Mouse (Mus musculus) midbrain, embryonic 12.5 days (tissue): ENCODE measurements around the gene 9130019O22Rik. TPM values are rescaled to one million over a fixed set of nuclear protein-coding genes. Genes with fewer than 3 reads are reported as not detected.
"Not testable (repeated sequence)": the region's sequence is repeated elsewhere in the genome, so short reads cannot be mapped to it uniquely, and the experiment has no call there.

Source experiments
- ATAC-seq: fragments of 200-750 bp; cut with Nextera tagmentation; 2 replicates; pipeline ENCODE4 v1.8.0; 2017; ENCODE audit warnings: low read depth, moderate TSS enrichment, moderate library complexity; ENCODE audit not compliant: low FRiP score
- H3K27ac ChIP-seq: fragments of 300-500 bp; sonication (generic); replicated peaks from 2 replicates; pipeline ENCODE4 v1.5.1; 2016; ENCODE audit warnings: mild to moderate bottlenecking
- H3K27me3 ChIP-seq: fragments of 300-500 bp; sonication (generic); 2 replicates; pipeline ENCODE4 v1.6.1; 2016; ENCODE audit warnings: mild to moderate bottlenecking
- H3K36me3 ChIP-seq: fragments of 300-500 bp; sonication (generic); 2 replicates; pipeline ENCODE4 v1.6.1; 2016
- H3K4me1 ChIP-seq: fragments of 300-500 bp; sonication (generic); 2 replicates; pipeline ENCODE4 v1.6.1; 2016
- H3K4me2 ChIP-seq: fragments of 300-500 bp; sonication (generic); replicated peaks from 2 replicates; pipeline ENCODE4 v1.6.1; 2016; ENCODE audit warnings: mild to moderate bottlenecking, moderate library complexity
- H3K4me3 ChIP-seq: fragments of 300-500 bp; sonication (generic); 2 replicates; pipeline ENCODE4 v1.5.1; 2016; ENCODE audit warnings: mild to moderate bottlenecking
- H3K9ac ChIP-seq: fragments of 300-500 bp; sonication (generic); replicated peaks from 2 replicates; pipeline ENCODE4 v1.6.1; 2016; ENCODE audit warnings: mild to moderate bottlenecking, moderate library complexity
- H3K9me3 ChIP-seq: fragments of 300-500 bp; sonication (generic); 2 replicates; pipeline ENCODE4 v1.6.1; 2016; ENCODE audit warnings: mild to moderate bottlenecking
- WGBS: fragments of 180-500 bp; shearing (Covaris S2); methylation state at CpG from one replicate; pipeline ENCODE4 v1.1.7; 2016; 5-methylcytosine and 5-hydroxymethylcytosine counted together
- polyA plus RNA-seq: library from polyadenylated mRNA; unstranded; fragments of >200 nt; fragmentation: Nextera tagmentation; extraction: Ambion mirVana; gene quantifications from 2 replicates; pipeline ENCODE4 v1.2.1, GENCODE M21; 2016

The 9130019O22Rik gene
- polyA plus RNA-seq, 1 experiment from 2014 or later, result 7.2 TPM

- no peaks in the 10 kb centered on the region for H3K9me3 ChIP-seq
- WGBS, result 86% methylated on average over 2 of the region's 2 CpGs
- no peak overlapping the region for H3K27ac ChIP-seq
- H3K4me2 ChIP-seq, result no peak overlapping the region
- peaks cover 13% of the 10 kb centered on the region for H3K36me3 ChIP-seq
- 0 out of 2 replicates have a peak, but pooled peaks cover 3% of the 10 kb centered on the region for H3K4me1 ChIP-seq
- no peak overlapping the region for H3K4me3 ChIP-seq
- H3K27me3 ChIP-seq, result no peaks in the 10 kb centered on the region
- H3K9ac ChIP-seq, result no peak overlapping the region
- ATAC-seq, result no peak
Measured at GRCm38 (mm10) chr7:127371213-127371612, 15.8 kb downstream of the 9130019O22Rik start.

- peaks cover 14% of the 10 kb centered on the region for H3K4me1 ChIP-seq
- H3K9me3 ChIP-seq, result no peaks in the 10 kb centered on the region
- no peak for ATAC-seq
- no peak overlapping the region for H3K27ac ChIP-seq
- 96% methylated on average over 3 of the region's 3 CpGs for WGBS
- no peak overlapping the region for H3K4me2 ChIP-seq
- H3K36me3 ChIP-seq, result no peaks in the 10 kb centered on the region
- H3K4me3 ChIP-seq, result no peak overlapping the region
- H3K27me3 ChIP-seq, result peaks cover 21% of the 10 kb centered on the region
- H3K9ac ChIP-seq, result no peak overlapping the region
Measured at GRCm38 (mm10) chr7:127366249-127366648, 20.7 kb downstream of the 9130019O22Rik start.

- WGBS, result 46% methylated on average over 4 of the region's 4 CpGs
- H3K9ac ChIP-seq, result peak overlapping the region; percentile 59; the same call in 1 of the 2 replicates
- no peaks in the 10 kb centered on the region for H3K36me3 ChIP-seq
- peak overlapping the region; percentile 65 for H3K4me2 ChIP-seq
- no peak for ATAC-seq
- peaks cover 28% of the 10 kb centered on the region for H3K27me3 ChIP-seq
- peaks cover 14% of the 10 kb centered on the region for H3K4me1 ChIP-seq
- H3K27ac ChIP-seq, result no peak overlapping the region
- H3K9me3 ChIP-seq, result no peaks in the 10 kb centered on the region
- H3K4me3 ChIP-seq, result peak overlapping the region; percentile 40
Measured at GRCm38 (mm10) chr7:127364166-127364565, 22.8 kb downstream of the 9130019O22Rik start.

- peak overlapping the region; percentile 65 for H3K4me2 ChIP-seq
- under 1% methylated on average over 24 of the region's 24 CpGs for WGBS
- ATAC-seq, result peak; percentile 58; the same call in 1 of the 2 replicates
Measured at GRCm38 (mm10) chr7:127363475-127363921, 23.5 kb downstream of the 9130019O22Rik start.

GRCm38 (mm10) chr7:127362418-127362817 lies 24.5 kb downstream of the 9130019O22Rik start:
- H3K27ac ChIP-seq, H3K9me3 ChIP-seq, ATAC-seq, H3K4me3 ChIP-seq, H3K36me3 ChIP-seq, H3K9ac ChIP-seq: not testable (repeated sequence)
- Histone ChIP-seq H3K4me2 (0 out of 2 replicates have a peak overlapping the region, but pooled peaks have one; percentile 26), H3K4me1 (peaks cover 14% of the 10 kb centered on the region), H3K27me3 (peaks cover 28% of the 10 kb centered on the region)
- 14% methylated on average over 13 of the region's 13 CpGs for WGBS

More at GRCm38 (mm10) chr7:127363475-127363921, 23.5 kb downstream of the 9130019O22Rik start:
- H3K9me3 ChIP-seq, result no peaks in the 10 kb centered on the region
- peak overlapping the region; percentile 59 for H3K9ac ChIP-seq
- H3K4me3 ChIP-seq, result peak overlapping the region; percentile 40
- peaks cover 14% of the 10 kb centered on the region for H3K4me1 ChIP-seq
- H3K27ac ChIP-seq, result 0 out of 2 replicates have a peak overlapping the region, but pooled peaks have one; percentile 16
- H3K36me3 ChIP-seq, result no peaks in the 10 kb centered on the region
- peaks cover 28% of the 10 kb centered on the region for H3K27me3 ChIP-seq

GRCm38 (mm10) chr7:127361449-127361848 lies 25.5 kb downstream of the 9130019O22Rik start:
- Histone ChIP-seq H3K9me3 (no peaks in the 10 kb centered on the region), H3K9ac (no peak overlapping the region), H3K4me1 (peaks cover 14% of the 10 kb centered on the region), H3K27ac (no peak overlapping the region), H3K27me3 (peaks cover 28% of the 10 kb centered on the region), H3K4me2 (no peak overlapping the region), H3K36me3 (no peaks in the 10 kb centered on the region), H3K4me3 (no peak overlapping the region)
- 59% methylated on average over 13 of the region's 13 CpGs for WGBS
- no peak for ATAC-seq

GRCm38 (mm10) chr7:127360265-127360664 lies 26.7 kb downstream of the 9130019O22Rik start:
- peaks cover 14% of the 10 kb centered on the region for H3K4me1 ChIP-seq
- no peak for ATAC-seq
- no peak overlapping the region for H3K9ac ChIP-seq
- 82% methylated on average over 4 of the region's 4 CpGs for WGBS
- H3K9me3 ChIP-seq, result no peaks in the 10 kb centered on the region
- H3K27me3 ChIP-seq, result peaks cover 21% of the 10 kb centered on the region
- no peaks in the 10 kb centered on the region for H3K36me3 ChIP-seq
- H3K27ac ChIP-seq, result no peak overlapping the region
- no peak overlapping the region for H3K4me3 ChIP-seq
- no peak overlapping the region for H3K4me2 ChIP-seq

- no peak overlapping the region for H3K4me2 ChIP-seq
- no peak overlapping the region for H3K4me3 ChIP-seq
- H3K36me3 ChIP-seq, result no peaks in the 10 kb centered on the region
- 74% methylated on average over 4 of the region's 4 CpGs for WGBS
- no peak for ATAC-seq
- no peak overlapping the region for H3K27ac ChIP-seq
- peaks cover 16% of the 10 kb centered on the region for H3K27me3 ChIP-seq
- H3K4me1 ChIP-seq, result peaks cover 3% of the 10 kb centered on the region
- H3K9me3 ChIP-seq, result no peaks in the 10 kb centered on the region
- no peak overlapping the region for H3K9ac ChIP-seq
Measured at GRCm38 (mm10) chr7:127358472-127358871, 28.5 kb downstream of the 9130019O22Rik start.

- no peaks in the 10 kb centered on the region for H3K36me3 ChIP-seq
- ATAC-seq, result no peak
- WGBS, result 59% methylated on average over 2 of the region's 2 CpGs
- H3K4me2 ChIP-seq, result no peak overlapping the region
- H3K4me1 ChIP-seq, result no peaks in the 10 kb centered on the region
- no peak overlapping the region for H3K9ac ChIP-seq
- no peaks in the 10 kb centered on the region for H3K9me3 ChIP-seq
- no peak overlapping the region for H3K27ac ChIP-seq
- peaks cover 12% of the 10 kb centered on the region for H3K27me3 ChIP-seq
- no peak overlapping the region for H3K4me3 ChIP-seq
Measured at GRCm38 (mm10) chr7:127357871-127358270, 29.1 kb downstream of the 9130019O22Rik start.

- H3K4me3 ChIP-seq, result no peak overlapping the region
- H3K27me3 ChIP-seq, result peaks cover 7% of the 10 kb centered on the region; the same call in 1 of the 2 replicates
- H3K27ac ChIP-seq, result no peak overlapping the region
- H3K9me3 ChIP-seq, result no peaks in the 10 kb centered on the region
- 72% methylated on average over 3 of the region's 3 CpGs for WGBS
- no peaks in the 10 kb centered on the region for H3K36me3 ChIP-seq
- H3K4me1 ChIP-seq, result no peaks in the 10 kb centered on the region
- ATAC-seq, result no peak
- no peak overlapping the region for H3K9ac ChIP-seq
- H3K4me2 ChIP-seq, result no peak overlapping the region
Measured at GRCm38 (mm10) chr7:127355796-127356195, 31.2 kb downstream of the 9130019O22Rik start.

- ATAC-seq, result no peak
- Histone ChIP-seq H3K9me3 (no peaks in the 10 kb centered on the region), H3K4me2 (no peak overlapping the region), H3K4me1 (peaks cover 3% of the 10 kb centered on the region; the same call in 1 of the 2 replicates), H3K36me3 (no peaks in the 10 kb centered on the region), H3K4me3 (no peak overlapping the region), H3K27ac (no peak overlapping the region), H3K27me3 (no peaks in the 10 kb centered on the region), H3K9ac (no peak overlapping the region)
- WGBS, result 89% methylated on average over 5 of the region's 5 CpGs
Measured at GRCm38 (mm10) chr7:127351230-127352004, 35.5 kb downstream of the 9130019O22Rik start.

GRCm38 (mm10) chr7:127346676-127347075 lies 40.3 kb downstream of the 9130019O22Rik start:
- 20% methylated on average over 8 of the region's 8 CpGs for WGBS
- ATAC-seq, result no peak
- peaks cover 13% of the 10 kb centered on the region for H3K4me1 ChIP-seq
- peak overlapping the region; percentile 94; the same call in 1 of the 2 replicates for H3K9ac ChIP-seq
- H3K36me3 ChIP-seq, result peaks cover 19% of the 10 kb centered on the region
- H3K9me3 ChIP-seq, result no peaks in the 10 kb centered on the region
- no peak overlapping the region for H3K27ac ChIP-seq
- H3K4me2 ChIP-seq, result peak overlapping the region; percentile 77
- no peaks in the 10 kb centered on the region for H3K27me3 ChIP-seq
- H3K4me3 ChIP-seq, result peak overlapping the region; percentile 95
